Mouse (Mus musculus): ENCODE results near the gene Coa4.

Coa4 gene

DNA sequence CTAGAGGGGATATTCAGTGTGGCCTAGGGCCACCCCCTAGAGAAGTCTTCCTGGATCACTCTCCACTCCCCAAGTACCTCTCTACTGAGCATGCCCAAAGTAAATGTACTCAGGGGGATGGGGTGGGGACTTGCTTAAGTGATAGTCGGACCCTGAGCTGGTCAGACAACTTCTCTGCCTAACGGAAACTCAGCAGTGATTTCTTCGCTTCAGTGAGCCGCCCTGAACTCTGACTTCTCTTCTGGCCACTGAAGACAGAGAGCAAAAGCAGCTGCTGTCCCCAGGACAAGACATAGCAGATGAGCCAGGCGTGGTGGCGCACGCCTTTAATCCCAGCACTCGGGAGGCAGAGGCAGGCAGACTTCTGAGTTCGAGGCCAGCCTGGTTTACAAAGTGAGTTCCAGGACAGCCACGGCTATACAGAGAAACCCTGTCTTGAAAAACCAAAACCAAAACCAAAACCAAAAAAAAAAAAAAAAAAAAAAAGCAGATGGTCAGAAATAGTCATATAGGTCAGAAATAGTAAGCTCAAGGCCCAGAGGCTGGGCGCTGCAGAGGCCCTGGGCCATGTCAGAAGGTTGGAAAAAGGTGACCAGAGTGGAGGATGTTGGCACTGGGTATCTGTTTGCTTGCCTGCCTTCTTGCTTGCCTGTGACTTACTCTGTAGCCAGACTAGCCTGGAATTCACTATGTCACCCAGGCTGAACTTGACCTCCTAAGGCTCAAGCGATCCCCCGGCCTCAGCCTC, 32.0 kb upstream of the Coa4 start:
- DNase-seq (ENCODE audit: low spot score in 2 of 2) = no peak

DNA sequence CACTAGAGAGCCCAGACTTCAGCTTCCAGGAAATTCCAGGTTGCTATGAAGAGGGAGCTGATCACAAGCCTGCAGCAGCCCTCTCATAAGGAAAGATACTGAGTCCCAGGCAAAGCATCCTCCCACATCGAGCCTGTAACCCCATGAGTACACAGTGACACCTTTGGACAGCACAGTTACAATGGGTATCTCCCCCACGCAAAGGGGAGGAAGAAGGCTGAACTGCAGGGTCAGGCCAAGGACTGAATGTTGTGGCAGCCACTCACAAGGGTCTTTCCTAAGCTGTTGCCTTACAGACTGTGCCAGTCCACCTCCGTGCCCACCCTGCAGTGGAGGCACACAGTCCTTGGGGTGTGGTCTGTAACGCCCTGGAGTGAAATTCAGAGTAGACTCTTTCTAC, 30.4 kb upstream of the Coa4 start:
- no peak for DNase-seq (ENCODE audit: low spot score in 2 of 2)

GRCm38 (mm10) chr7:100508670-100509069, 28.2 kb upstream of the Coa4 start:
- DNase-seq (ENCODE audit: low spot score in 2 of 2) = no peak

DNA sequence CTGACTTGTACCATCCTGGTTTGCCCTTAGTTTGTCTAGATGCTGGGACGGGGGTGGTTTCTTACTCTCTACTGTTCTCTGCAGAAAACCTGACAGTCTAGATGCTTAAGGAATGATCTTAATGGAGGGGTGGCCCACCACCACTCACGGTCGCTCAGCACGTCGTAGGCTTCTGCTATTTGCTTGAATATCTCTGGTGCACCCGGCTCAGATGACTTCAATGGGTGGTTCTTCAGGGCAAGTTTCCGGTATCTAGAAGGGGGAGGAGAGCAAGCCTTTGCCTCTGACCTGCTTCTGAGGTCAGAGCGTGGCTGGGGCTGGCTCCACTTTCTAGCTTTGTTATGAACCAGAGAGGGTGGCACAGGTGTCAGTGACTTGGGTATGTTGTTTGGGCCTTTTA, 25.3 kb upstream of the Coa4 start:
- DNase-seq (ENCODE audit: low spot score in 2 of 2) = no peak

DNA sequence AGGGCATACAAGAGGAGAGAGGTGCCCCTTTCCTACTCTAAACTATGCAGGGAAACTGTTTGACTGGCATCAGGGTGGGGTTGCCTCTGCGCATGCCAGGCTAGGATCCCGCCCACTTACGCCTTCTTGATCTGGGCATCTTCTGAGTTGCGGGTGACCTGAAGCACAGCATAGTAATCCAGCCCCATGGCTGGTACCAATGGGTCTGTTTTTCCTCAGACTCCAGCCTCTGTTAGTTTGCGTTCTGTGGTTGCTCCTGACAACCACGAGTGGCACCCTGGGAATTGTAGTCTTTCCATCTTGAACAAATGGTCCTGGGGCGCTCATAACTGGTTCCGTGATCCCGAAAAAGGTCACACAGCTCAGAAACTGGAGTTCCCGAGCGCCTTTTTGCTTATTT, 22.3 kb upstream of the Coa4 start, which contains the start of gene Dnajb13:
TSS of gene Dnajb13 (minus strand) at position 388 of the 400 bp plus-strand sequence.
- no peak for DNase-seq (ENCODE audit: low spot score in 2 of 2)

DNA sequence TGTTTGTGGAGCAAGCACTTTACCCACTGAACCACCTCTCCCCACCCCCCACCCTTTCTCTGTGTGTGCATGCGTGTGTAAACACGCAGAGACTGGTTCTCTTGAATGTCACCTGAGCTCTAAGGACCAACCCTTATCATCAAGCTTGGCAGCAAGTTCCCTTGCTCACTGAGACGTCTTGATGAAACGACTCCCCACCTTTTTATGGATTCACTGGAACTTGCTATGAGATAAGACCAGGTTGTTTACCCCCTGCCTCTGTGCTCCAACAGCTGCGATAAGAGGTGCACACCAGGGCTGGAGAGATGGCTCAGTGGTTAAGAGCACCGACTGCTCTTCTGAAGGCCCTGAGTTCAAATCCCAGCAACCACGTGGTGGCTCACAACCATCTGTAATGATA, 16.7 kb upstream of the Coa4 start:
- no peak for DNase-seq (ENCODE audit: low spot score in 2 of 2)

GRCm38 (mm10) chr7:100520663-100521285, 16.1 kb upstream of the Coa4 start:
- DNase-seq (ENCODE audit: low spot score in 2 of 2) = peak; percentile 37 to 86

DNA sequence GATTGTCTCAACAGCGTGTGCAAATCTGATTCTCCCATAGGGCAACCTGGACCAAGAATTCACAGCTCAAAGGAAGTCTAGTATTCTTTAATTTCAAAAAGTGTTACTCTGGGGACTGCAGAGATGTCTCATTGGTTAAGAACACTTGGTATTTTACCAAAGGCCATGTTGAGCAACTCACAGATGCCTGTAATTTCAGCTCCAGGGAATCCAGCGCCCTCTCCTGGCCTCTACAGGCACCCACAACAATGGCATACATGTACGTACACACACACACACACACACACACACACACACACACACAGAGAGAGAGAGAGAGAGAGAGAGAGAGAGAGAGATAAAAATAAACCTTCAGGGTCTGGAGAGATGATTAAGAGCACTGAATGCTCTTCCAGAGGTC, 14.6 kb upstream of the Coa4 start:
- no peak for DNase-seq (ENCODE audit: low spot score in 2 of 2)

- no peak for DNase-seq (ENCODE audit: low spot score in 2 of 2)
These were observed 12.2 kb upstream of the Coa4 start for GRCm38 (mm10) chr7:100524669-100525068.

- no peak for DNase-seq (ENCODE audit: low spot score in 2 of 2)
These were observed 6.1 kb upstream of the Coa4 start for GRCm38 (mm10) chr7:100530766-100531165.

- DNase-seq (ENCODE audit: low spot score in 2 of 2) = no peak
These were observed 3.4 kb upstream of the Coa4 start for GRCm38 (mm10) chr7:100533503-100533902.

GRCm38 (mm10) chr7:100534216-100534615, 2.7 kb upstream of the Coa4 start:
- DNase-seq (ENCODE audit: low spot score in 2 of 2) = no peak

DNA sequence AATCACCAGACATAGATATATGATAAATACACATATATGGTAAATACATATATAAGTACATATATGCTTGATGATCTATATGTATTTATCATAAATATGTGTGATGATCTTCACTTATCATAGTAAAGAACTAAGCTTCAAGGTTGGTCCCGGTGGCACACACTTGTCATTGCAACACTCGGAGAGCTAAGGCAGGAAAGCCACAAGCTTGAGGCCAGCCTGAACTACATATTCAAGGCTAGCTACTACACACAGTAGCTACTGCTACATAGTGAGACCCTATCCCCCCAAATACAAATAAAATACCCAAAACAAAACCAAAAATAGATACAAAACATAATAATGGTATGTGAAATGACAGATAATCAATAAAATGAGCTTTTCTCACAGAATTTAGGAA, 1.0 kb upstream of the Coa4 start:
- DNase-seq (ENCODE audit: low spot score in 2 of 2) = no peak

- DNase-seq (ENCODE audit: low spot score in 2 of 2) = no peak
These were observed 640 bp downstream of the Coa4 start for GRCm38 (mm10) chr7:100537519-100537902.

- no peak for DNase-seq (ENCODE audit: low spot score in 2 of 2)
These were observed 2.6 kb downstream of the Coa4 start for GRCm38 (mm10) chr7:100539516-100539915.

DNA sequence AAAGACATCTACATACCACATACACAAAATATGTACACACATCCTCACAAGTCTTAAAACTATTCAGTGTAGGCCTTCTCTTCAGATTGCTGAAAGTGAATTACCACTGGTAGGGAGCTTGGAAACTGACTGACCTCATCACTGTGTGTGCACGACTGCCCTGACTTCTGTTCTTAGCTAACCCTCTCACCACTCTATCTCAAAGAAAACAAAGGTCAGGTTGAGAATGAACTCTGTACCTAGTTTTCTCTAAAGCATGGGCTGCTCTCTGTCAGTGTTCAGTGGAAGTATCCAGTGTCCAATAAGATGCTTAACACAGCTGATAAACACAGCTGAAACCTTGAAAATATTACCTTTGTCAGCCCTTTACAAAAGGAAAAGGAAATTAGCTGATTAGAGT, 7.6 kb downstream of the Coa4 start:
- no peak for DNase-seq (ENCODE audit: low spot score in 2 of 2)

DNA sequence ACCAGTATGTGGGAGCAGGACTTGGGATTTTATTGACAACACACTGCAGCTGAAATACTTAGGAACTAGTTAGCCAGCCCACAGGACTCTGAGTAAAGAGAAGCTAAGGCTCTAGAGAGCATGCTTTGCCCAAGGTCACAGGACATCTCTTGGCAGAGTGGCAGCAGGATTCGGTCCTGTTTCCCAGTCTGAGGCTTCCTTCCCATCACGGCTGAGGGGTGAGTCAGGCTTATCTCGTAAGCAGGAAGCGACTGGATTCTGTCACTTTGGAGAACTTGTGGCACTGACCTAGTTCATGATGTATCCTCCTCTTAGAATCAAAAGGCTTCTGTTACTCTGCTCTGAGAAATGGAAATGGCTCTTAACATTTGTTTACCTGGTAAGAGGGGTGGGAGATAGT, 10.8 kb downstream of the Coa4 start:
- no peak for DNase-seq (ENCODE audit: low spot score in 2 of 2)

DNA sequence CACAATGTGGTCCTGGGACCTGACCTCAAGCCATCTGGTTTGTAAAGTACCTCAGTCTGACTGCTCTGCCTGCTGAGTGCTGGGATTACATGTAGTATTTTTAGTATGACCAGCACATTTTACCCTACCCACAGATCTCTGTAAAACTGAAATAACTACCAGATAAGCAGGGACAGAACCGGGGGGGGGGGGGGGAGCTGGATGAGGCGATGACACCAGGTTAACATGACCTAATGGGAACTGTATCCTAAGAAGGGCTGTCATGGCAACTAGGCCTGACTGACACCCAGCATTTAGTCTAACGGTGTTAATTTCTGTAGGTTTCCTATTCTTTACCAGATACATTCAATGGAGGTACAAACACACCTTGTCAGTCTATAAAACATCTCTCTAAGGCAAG, 12.9 kb downstream of the Coa4 start:
- DNase-seq (ENCODE audit: low spot score in 2 of 2) = no peak

- DNase-seq (ENCODE audit: low spot score in 2 of 2) = no peak
These were observed 13.6 kb downstream of the Coa4 start for GRCm38 (mm10) chr7:100550338-100551007.

GRCm38 (mm10) chr7:100554939-100555338, 18.1 kb downstream of the Coa4 start:
- no peak for DNase-seq (ENCODE audit: low spot score in 2 of 2)

- DNase-seq (ENCODE audit: low spot score in 2 of 2) = no peak
These were observed 18.6 kb downstream of the Coa4 start for GRCm38 (mm10) chr7:100555431-100555951.

GRCm38 (mm10) chr7:100557241-100557640, 20.4 kb downstream of the Coa4 start:
- no peak for DNase-seq (ENCODE audit: low spot score in 2 of 2)

- no peak for DNase-seq (ENCODE audit: low spot score in 2 of 2)
These were observed 22.5 kb downstream of the Coa4 start for GRCm38 (mm10) chr7:100559331-100559730.

Measured in thymus, postnatal 10 days (tissue).